Mouse (Mus musculus): ENCODE results near the gene Rfk. TPM values are rescaled to one million over a fixed set of nuclear protein-coding genes. Genes with fewer than 3 reads are reported as not detected.

The Rfk gene
- 36.8 and 38.4 TPM in 2 replicates for polyA plus RNA-seq (2015; fragmentation: Nextera tagmentation; extraction: Ambion mirVana)

DNA sequence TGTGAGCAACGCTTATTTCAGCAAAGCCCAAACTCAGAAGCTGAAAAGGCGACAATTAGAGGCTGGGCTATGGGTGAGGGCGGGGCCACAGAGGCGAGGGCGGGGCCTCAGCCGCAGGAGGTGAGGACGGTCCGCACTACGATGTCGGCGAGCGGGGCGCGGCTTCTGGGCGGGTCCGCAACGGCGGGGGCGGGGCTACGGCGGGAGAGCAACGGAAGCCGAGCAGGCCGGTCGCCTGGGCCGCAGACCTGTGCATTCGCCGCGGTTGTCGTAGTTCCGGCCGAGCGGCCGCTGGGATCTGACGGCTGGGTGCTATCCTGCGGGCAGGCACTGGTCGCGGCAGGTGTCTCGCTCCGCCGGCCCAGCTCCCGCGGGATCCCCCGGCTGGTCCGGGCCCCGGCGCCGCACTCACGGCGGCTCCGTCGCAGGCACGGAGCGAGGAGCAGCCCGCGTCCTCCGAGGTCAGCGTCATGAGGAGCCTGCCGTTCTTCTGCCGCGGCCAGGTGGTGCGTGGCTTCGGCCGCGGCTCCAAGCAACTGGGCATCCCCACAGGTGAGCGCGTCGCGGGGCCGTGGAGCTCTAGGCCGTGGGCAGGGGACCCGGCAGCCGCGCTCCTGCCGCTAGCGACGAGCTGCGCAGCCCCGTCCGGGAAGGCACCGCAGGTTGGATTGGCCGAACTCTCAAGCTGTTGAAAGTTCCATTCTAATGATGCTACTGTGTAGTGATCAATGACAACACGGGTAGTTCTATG lies at the start of gene Rfk:
Rfk (plus strand) TSS at position 203 of the 751 bp plus-strand sequence.

DNA sequence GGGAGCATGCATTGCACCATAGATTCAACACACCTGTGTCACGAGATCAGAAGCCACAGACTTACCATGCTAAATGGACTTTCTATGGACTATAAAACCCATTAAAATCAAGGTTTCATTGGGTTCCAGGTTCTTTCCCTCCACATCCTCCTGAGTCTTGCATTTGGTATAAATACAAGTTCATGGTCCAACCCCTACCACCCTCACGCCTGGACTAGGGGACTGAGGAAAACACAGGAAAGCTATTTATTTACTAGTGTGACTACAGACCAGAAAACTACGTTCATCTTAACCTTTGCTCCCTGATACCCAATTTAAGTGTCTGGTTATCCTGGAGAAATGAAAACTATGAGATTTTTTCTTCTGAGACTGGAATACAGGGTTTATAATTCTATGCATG lies 21.1 kb upstream of the Rfk start, which contains the start of gene Gcnt1:
Gcnt1 (minus strand) TSS at position 144 of the 400 bp plus-strand sequence.

Other genes starting within 250 kb of the Rfk start
- 2.2 and 2.5 TPM in 2 replicates for gene Gcnt1, start 21.2 kb upstream of the Rfk start, polyA plus RNA-seq (2015; fragmentation: Nextera tagmentation; extraction: Ambion mirVana)

All from skeletal muscle tissue, postnatal 0 days (tissue).